Mouse (Mus musculus): Measurements from ENCODE around the gene Aifm1. TPM values are rescaled to one million over a fixed set of nuclear protein-coding genes. Genes with fewer than 3 reads are reported as not detected.

The Aifm1 gene
- polyA plus RNA-seq, 1 experiment from 2014 or later = 97.1 TPM

- 12% methylated on average over 29 of the region's 33 CpGs for WGBS
- H3K36me3 ChIP-seq (replicated peaks; ENCODE audit: control insufficient read depth, insufficient read depth, low read depth, low read length) = no peaks in the 10 kb centered on the region
- H3K9ac ChIP-seq (replicated peaks; ENCODE audit: low read length) = peak within 1 kb of the TSS; percentile 67
- H3K27ac ChIP-seq (replicated peaks; ENCODE audit: low read depth, low read length) = no peak within 1 kb of the TSS
- peak within 1 kb of the TSS; percentile 43 for H3K4me3 ChIP-seq (ENCODE audit: low read depth, low read length)
- no peaks in the 10 kb centered on the region for H3K4me1 ChIP-seq (ENCODE audit: control insufficient read depth, insufficient read depth, low read length)
- no peaks in the 10 kb centered on the region for H3K27me3 ChIP-seq (ENCODE audit: control insufficient read depth, insufficient read depth, low read length)
- peak; percentile 25 for DNase-seq (ENCODE audit: low spot score)
- ATAC-seq (replicated peaks; ENCODE audit: insufficient number of reproducible peaks, low FRiP score, low TSS enrichment, low read depth) = peak; percentile 69
- H3K4me2 ChIP-seq (ENCODE audit: low read depth, low read length) = peak within 1 kb of the TSS; percentile 79
- H3K9me3 ChIP-seq (replicated peaks; ENCODE audit: control insufficient read depth, low read length) = no peaks in the 10 kb centered on the region
Measured at GRCm38 (mm10) chrX:48518808-48519548, 5.6 kb upstream of the Aifm1 start, which contains the start of gene Rab33a. TSS of gene Rab33a (plus strand) at chrX:48519285.

GRCm38 (mm10) chrX:48518211-48518807 is 4.9 kb upstream of the Aifm1 start:
- H3K36me3 ChIP-seq (replicated peaks; ENCODE audit: control insufficient read depth, insufficient read depth, low read depth, low read length) = no peaks in the 10 kb centered on the region
- WGBS = 26% methylated on average over 14 of the region's 15 CpGs
- no peaks in the 10 kb centered on the region for H3K27me3 ChIP-seq (ENCODE audit: control insufficient read depth, insufficient read depth, low read length)
- H3K9ac ChIP-seq (replicated peaks; ENCODE audit: low read length) = peak overlapping the region; percentile 2; the same call in 1 of the 2 replicates
- peak overlapping the region; percentile 43 for H3K4me3 ChIP-seq (ENCODE audit: low read depth, low read length)
- no peaks in the 10 kb centered on the region for H3K9me3 ChIP-seq (replicated peaks; ENCODE audit: control insufficient read depth, low read length)
- H3K4me2 ChIP-seq (ENCODE audit: low read depth, low read length) = peak overlapping the region; percentile 79
- H3K27ac ChIP-seq (replicated peaks; ENCODE audit: low read depth, low read length) = no peak overlapping the region
- ATAC-seq (replicated peaks; ENCODE audit: insufficient number of reproducible peaks, low FRiP score, low TSS enrichment, low read depth) (peak; percentile 85), DNase-seq (ENCODE audit: low spot score) (peak; percentile 49)
- no peaks in the 10 kb centered on the region for H3K4me1 ChIP-seq (ENCODE audit: control insufficient read depth, insufficient read depth, low read length)

GRCm38 (mm10) chrX:48513824-48514223 is 461 bp upstream of the Aifm1 start:
- H3K4me1 ChIP-seq (ENCODE audit: control insufficient read depth, insufficient read depth, low read length) = no peaks in the 10 kb centered on the region
- H3K9ac ChIP-seq (replicated peaks; ENCODE audit: low read length) = no peak overlapping the region
- DNase-seq (ENCODE audit: low spot score) (peak; percentile 15), ATAC-seq (replicated peaks; ENCODE audit: insufficient number of reproducible peaks, low FRiP score, low TSS enrichment, low read depth) (no peak)
- no peaks in the 10 kb centered on the region for H3K9me3 ChIP-seq (replicated peaks; ENCODE audit: control insufficient read depth, low read length)
- WGBS = 20% methylated on average over 13 of the region's 13 CpGs
- no peaks in the 10 kb centered on the region for H3K36me3 ChIP-seq (replicated peaks; ENCODE audit: control insufficient read depth, insufficient read depth, low read depth, low read length)
- H3K27ac ChIP-seq (replicated peaks; ENCODE audit: low read depth, low read length) = no peak overlapping the region
- peak overlapping the region; percentile 50 for H3K4me3 ChIP-seq (ENCODE audit: low read depth, low read length)
- no peaks in the 10 kb centered on the region for H3K27me3 ChIP-seq (ENCODE audit: control insufficient read depth, insufficient read depth, low read length)
- peak overlapping the region; percentile 21 for H3K4me2 ChIP-seq (ENCODE audit: low read depth, low read length)

- Histone ChIP-seq H3K27ac (replicated peaks; ENCODE audit: low read depth, low read length) (no peak overlapping the region), H3K4me1 (ENCODE audit: control insufficient read depth, insufficient read depth, low read length) (no peaks in the 10 kb centered on the region), H3K9me3 (replicated peaks; ENCODE audit: control insufficient read depth, low read length) (no peaks in the 10 kb centered on the region), H3K9ac (replicated peaks; ENCODE audit: low read length) (no peak overlapping the region), H3K36me3 (replicated peaks; ENCODE audit: control insufficient read depth, insufficient read depth, low read depth, low read length) (no peaks in the 10 kb centered on the region), H3K4me2 (ENCODE audit: low read depth, low read length) (no peak overlapping the region), H3K4me3 (ENCODE audit: low read depth, low read length) (no peak overlapping the region), H3K27me3 (ENCODE audit: control insufficient read depth, insufficient read depth, low read length) (no peaks in the 10 kb centered on the region)
- ATAC-seq (replicated peaks; ENCODE audit: insufficient number of reproducible peaks, low FRiP score, low TSS enrichment, low read depth) (no peak), DNase-seq (ENCODE audit: low spot score) (no peak)
- WGBS = 90% methylated on average over 8 of the region's 8 CpGs
Measured at GRCm38 (mm10) chrX:48493763-48494162, 19.6 kb downstream of the Aifm1 start.

- Histone ChIP-seq H3K9me3 (replicated peaks; ENCODE audit: control insufficient read depth, low read length) (no peaks in the 10 kb centered on the region), H3K9ac (replicated peaks; ENCODE audit: low read length) (no peak overlapping the region), H3K4me2 (ENCODE audit: low read depth, low read length) (no peak overlapping the region), H3K4me1 (ENCODE audit: control insufficient read depth, insufficient read depth, low read length) (no peaks in the 10 kb centered on the region), H3K4me3 (ENCODE audit: low read depth, low read length) (no peak overlapping the region), H3K27me3 (ENCODE audit: control insufficient read depth, insufficient read depth, low read length) (no peaks in the 10 kb centered on the region), H3K36me3 (replicated peaks; ENCODE audit: control insufficient read depth, insufficient read depth, low read depth, low read length) (no peaks in the 10 kb centered on the region), H3K27ac (replicated peaks; ENCODE audit: low read depth, low read length) (no peak overlapping the region)
- 91% methylated on average over 7 of the region's 7 CpGs for WGBS
- ATAC-seq (replicated peaks; ENCODE audit: insufficient number of reproducible peaks, low FRiP score, low TSS enrichment, low read depth) = no peak
- no peak for DNase-seq (ENCODE audit: low spot score)
Measured at GRCm38 (mm10) chrX:48481687-48482086, 31.7 kb downstream of the Aifm1 start.

GRCm38 (mm10) chrX:48481095-48481494 is 32.3 kb downstream of the Aifm1 start:
- no peaks in the 10 kb centered on the region for H3K36me3 ChIP-seq (replicated peaks; ENCODE audit: control insufficient read depth, insufficient read depth, low read depth, low read length)
- WGBS = 89% methylated on average over 4 of the region's 4 CpGs
- H3K27me3 ChIP-seq (ENCODE audit: control insufficient read depth, insufficient read depth, low read length) = no peaks in the 10 kb centered on the region

GRCm38 (mm10) chrX:48467355-48467946 is 45.9 kb downstream of the Aifm1 start:
- DNase-seq (ENCODE audit: low spot score) = no peak

More at GRCm38 (mm10) chrX:48481095-48481494, 32.3 kb downstream of the Aifm1 start:
- Histone ChIP-seq H3K4me1 (ENCODE audit: control insufficient read depth, insufficient read depth, low read length) (no peaks in the 10 kb centered on the region), H3K9me3 (replicated peaks; ENCODE audit: control insufficient read depth, low read length) (no peaks in the 10 kb centered on the region), H3K4me3 (ENCODE audit: low read depth, low read length) (no peak overlapping the region), H3K9ac (replicated peaks; ENCODE audit: low read length) (no peak overlapping the region), H3K4me2 (ENCODE audit: low read depth, low read length) (no peak overlapping the region), H3K27ac (replicated peaks; ENCODE audit: low read depth, low read length) (no peak overlapping the region)
- ATAC-seq (replicated peaks; ENCODE audit: insufficient number of reproducible peaks, low FRiP score, low TSS enrichment, low read depth) = no peak
- DNase-seq (ENCODE audit: low spot score) = no peak

GRCm38 (mm10) chrX:48466174-48466573 is 47.2 kb downstream of the Aifm1 start:
- ATAC-seq (replicated peaks; ENCODE audit: insufficient number of reproducible peaks, low FRiP score, low TSS enrichment, low read depth) = no peak
- WGBS = 79% methylated on average over 2 of the region's 2 CpGs
- H3K36me3 ChIP-seq (replicated peaks; ENCODE audit: control insufficient read depth, insufficient read depth, low read depth, low read length) = no peaks in the 10 kb centered on the region

More at GRCm38 (mm10) chrX:48467355-48467946, 45.9 kb downstream of the Aifm1 start:
- Histone ChIP-seq H3K9ac (replicated peaks; ENCODE audit: low read length) (no peak overlapping the region), H3K4me1 (ENCODE audit: control insufficient read depth, insufficient read depth, low read length) (no peaks in the 10 kb centered on the region), H3K4me2 (ENCODE audit: low read depth, low read length) (no peak overlapping the region), H3K27me3 (ENCODE audit: control insufficient read depth, insufficient read depth, low read length) (no peaks in the 10 kb centered on the region), H3K27ac (replicated peaks; ENCODE audit: low read depth, low read length) (no peak overlapping the region), H3K36me3 (replicated peaks; ENCODE audit: control insufficient read depth, insufficient read depth, low read depth, low read length) (no peaks in the 10 kb centered on the region), H3K9me3 (replicated peaks; ENCODE audit: control insufficient read depth, low read length) (no peaks in the 10 kb centered on the region), H3K4me3 (ENCODE audit: low read depth, low read length) (no peak overlapping the region)
- no peak for ATAC-seq (replicated peaks; ENCODE audit: insufficient number of reproducible peaks, low FRiP score, low TSS enrichment, low read depth)
- 81% methylated on average over 3 of the region's 3 CpGs for WGBS

More at GRCm38 (mm10) chrX:48466174-48466573, 47.2 kb downstream of the Aifm1 start:
- Histone ChIP-seq H3K4me2 (ENCODE audit: low read depth, low read length) (no peak overlapping the region), H3K27ac (replicated peaks; ENCODE audit: low read depth, low read length) (no peak overlapping the region), H3K27me3 (ENCODE audit: control insufficient read depth, insufficient read depth, low read length) (no peaks in the 10 kb centered on the region), H3K4me3 (ENCODE audit: low read depth, low read length) (no peak overlapping the region), H3K9ac (replicated peaks; ENCODE audit: low read length) (no peak overlapping the region), H3K4me1 (ENCODE audit: control insufficient read depth, insufficient read depth, low read length) (no peaks in the 10 kb centered on the region), H3K9me3 (replicated peaks; ENCODE audit: control insufficient read depth, low read length) (no peaks in the 10 kb centered on the region)
- no peak for DNase-seq (ENCODE audit: low spot score)

Measured in embryonic facial prominence, embryonic 11.5 days (tissue).